Mouse (Mus musculus) megakaryocyte progenitor cell, adult 5-6 weeks (primary cell): ENCODE measurements around the gene Abca8b. TPM values are rescaled to one million over a fixed set of nuclear protein-coding genes. Genes with fewer than 3 reads are reported as not detected.

Source experiments
- ATAC-seq: replicated peaks from 2 replicates; pipeline ENCODE4 v1.8.0; 2016; ENCODE audit warnings: mild to moderate bottlenecking, moderate TSS enrichment, inconsistent platforms; ENCODE audit not compliant: poor library complexity
- total RNA-seq, 2 experiments: library from RNA; stranded (forward) in 1 of 2; stranded (reverse) in 1 of 2; fragments of 157-497, 149-512 nt in 1 of 2; fragments of 200-1000 nt in 1 of 2; gene quantifications; 2 replicates each; pipeline versions ENCODE4 v1.2.3 to v1.2.4; 2015 to 2017

Gene Abca8b
- total RNA-seq, 2 experiments from 2014 or later, result 0.04 to 0.20 TPM

DNA sequence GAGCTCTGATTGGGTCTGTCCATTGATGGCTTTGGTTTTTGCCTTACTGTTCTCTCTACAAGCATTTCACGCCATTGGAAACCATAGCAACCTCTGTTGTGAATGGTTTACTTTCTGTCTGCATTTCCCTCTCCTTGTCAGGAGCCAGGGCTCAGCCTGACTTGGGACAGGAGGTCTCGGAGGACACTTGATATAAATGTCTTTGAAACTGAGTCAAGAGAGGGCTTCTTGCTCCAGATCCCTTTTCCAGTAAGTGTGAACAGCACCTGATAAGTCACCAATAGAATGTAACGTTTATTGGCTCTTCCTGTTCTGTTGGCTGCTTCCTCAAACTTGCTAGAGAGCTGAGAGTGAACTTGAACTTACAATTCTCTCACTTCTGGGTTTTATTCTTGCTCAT is 111.5 kb downstream of the Abca8b start:
- peak; percentile 34; the same call in 1 of the 2 replicates for ATAC-seq

Other genes with a start within 250 kb of the Abca8b start
- gene 1700012B07Rik, start 167.8 kb downstream of the Abca8b start, total RNA-seq (2015), result not detected in 2 replicates
- gene 1700012B07Rik, start 167.8 kb downstream of the Abca8b start, total RNA-seq (2017), result not detected in 2 replicates
- 0.07 TPM in 1 of 2 replicates, not detected in the other for gene Abca8a, start 100.1 kb upstream of the Abca8b start, total RNA-seq (2015)
- not detected in 2 replicates for gene Abca8a, start 100.1 kb upstream of the Abca8b start, total RNA-seq (2017)
- 3.4 and 3.7 TPM in 2 replicates for gene Abca9, start 172.4 kb upstream of the Abca8b start, total RNA-seq (2015)
- 3.1 and 3.8 TPM in 2 replicates for gene Abca9, start 172.4 kb upstream of the Abca8b start, total RNA-seq (2017)